Mouse (Mus musculus) midbrain, embryonic 14.5 days (tissue): Measurements from ENCODE around the gene Itgb3bp. TPM values are rescaled to one million over a fixed set of nuclear protein-coding genes. Genes with fewer than 3 reads are reported as not detected.

Experiments
- ATAC-seq: fragments of 200-750 bp; cut with Nextera tagmentation; 2 replicates; pipeline ENCODE4 v1.8.0; 2017; ENCODE audit warnings: moderate number of reproducible peaks, moderate library complexity; ENCODE audit not compliant: low FRiP score, low TSS enrichment
- DNase-seq: peaks from one replicate; pipeline ENCODE4 v3.0.0-alpha.2; 2015
- H3K27ac ChIP-seq: fragments of 300-500 bp; sonication (generic); replicated peaks from 2 replicates; pipeline ENCODE4 v1.5.1; 2014; ENCODE audit warnings: mild to moderate bottlenecking, low read depth, low read length, moderate library complexity
- H3K27me3 ChIP-seq: fragments of 300-500 bp; sonication (generic); 2 replicates; pipeline ENCODE4 v1.6.1; 2014; ENCODE audit warnings: low read length, control low read depth, mixed read lengths; ENCODE audit not compliant: control insufficient read depth, insufficient read depth
- H3K36me3 ChIP-seq: fragments of 300-500 bp; sonication (generic); 2 replicates; pipeline ENCODE4 v1.6.1; 2014; ENCODE audit warnings: low read length, control low read depth; ENCODE audit not compliant: control insufficient read depth, insufficient read depth
- H3K4me1 ChIP-seq: fragments of 300-500 bp; sonication (generic); 2 replicates; pipeline ENCODE4 v1.6.1; 2014; ENCODE audit warnings: mild to moderate bottlenecking, antibody characterized with exemption, low read length, control low read depth; ENCODE audit not compliant: control insufficient read depth, insufficient read depth
- H3K4me2 ChIP-seq: fragments of 300-500 bp; sonication (generic); 2 replicates; pipeline ENCODE4 v1.6.1; 2014; ENCODE audit warnings: mild to moderate bottlenecking, low read length, moderate library complexity
- H3K4me3 ChIP-seq: fragments of 300-500 bp; sonication (generic); replicated peaks from 2 replicates; pipeline ENCODE4 v1.5.1; 2014; ENCODE audit warnings: low read depth, low read length
- H3K9ac ChIP-seq: fragments of 300-500 bp; sonication (generic); replicated peaks from 2 replicates; pipeline ENCODE4 v1.6.1; 2014; ENCODE audit warnings: mild to moderate bottlenecking, low read length, moderate library complexity
- H3K9me3 ChIP-seq: fragments of 300-500 bp; sonication (generic); 2 replicates; pipeline ENCODE4 v1.6.1; 2016; ENCODE audit warnings: low read length, control low read depth, mixed read lengths; ENCODE audit not compliant: control insufficient read depth
- WGBS: fragments of 180-500 bp; shearing (Covaris S2); extraction: QIAGEN DNeasy Blood & Tissue Kit; methylation state at CpG from one replicate; pipeline ENCODE4 v1.1.7; 2014; 5-methylcytosine and 5-hydroxymethylcytosine counted together
- polyA plus RNA-seq: library from polyadenylated mRNA; unstranded; fragments of >200 nt; fragmentation: Nextera tagmentation; extraction: Ambion mirVana; gene quantifications from 2 replicates; pipeline ENCODE4 v1.2.1, GENCODE M21; 2014

Itgb3bp gene
- polyA plus RNA-seq, 1 experiment from 2014 or later: 19.0 TPM

DNA sequence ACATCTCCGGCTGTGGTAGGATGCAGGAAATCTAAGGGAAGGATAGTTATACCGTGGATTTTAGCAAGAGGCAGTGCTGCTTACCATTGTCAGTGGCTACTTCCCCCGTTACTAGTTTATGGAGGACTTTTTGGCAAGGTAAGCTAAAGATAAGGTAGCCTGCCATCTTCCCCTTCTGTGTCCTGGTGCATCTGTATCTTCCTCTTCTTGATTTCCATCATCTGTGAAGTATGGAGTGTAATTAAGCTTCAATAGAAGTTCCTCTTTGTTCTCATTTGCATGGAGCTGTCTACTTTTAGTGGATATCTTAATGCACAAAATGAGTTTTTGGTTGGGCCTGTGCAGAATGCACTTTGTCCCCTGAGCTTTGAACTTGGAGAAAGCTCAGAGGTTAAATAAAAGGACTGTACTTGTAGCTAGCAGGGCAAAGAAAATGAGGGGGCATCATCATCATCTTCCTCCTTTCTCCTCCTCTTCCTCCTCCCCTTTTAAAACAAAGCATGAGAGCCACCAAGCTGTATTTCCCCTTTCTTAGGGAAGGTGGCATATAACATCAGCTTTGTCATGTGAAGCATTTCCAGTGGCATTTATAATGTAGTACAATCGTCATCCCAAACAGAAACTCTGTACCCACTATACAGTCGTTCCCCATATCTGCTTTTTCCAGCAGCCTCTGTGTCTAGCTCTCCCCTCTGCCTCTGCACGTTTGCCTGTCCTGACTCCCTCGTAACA lies 28.6 kb upstream of the Itgb3bp start:
- Histone ChIP-seq H3K27me3 (no peaks in the 10 kb centered on the region), H3K27ac (no peak overlapping the region), H3K36me3 (no peaks in the 10 kb centered on the region), H3K9me3 (no peaks in the 10 kb centered on the region), H3K4me2 (no peak overlapping the region), H3K4me3 (no peak overlapping the region), H3K4me1 (no peaks in the 10 kb centered on the region), H3K9ac (no peak overlapping the region)
- ATAC-seq (no peak), DNase-seq (no peak)
- 73% methylated on average over 7 of the region's 7 CpGs for WGBS

DNA sequence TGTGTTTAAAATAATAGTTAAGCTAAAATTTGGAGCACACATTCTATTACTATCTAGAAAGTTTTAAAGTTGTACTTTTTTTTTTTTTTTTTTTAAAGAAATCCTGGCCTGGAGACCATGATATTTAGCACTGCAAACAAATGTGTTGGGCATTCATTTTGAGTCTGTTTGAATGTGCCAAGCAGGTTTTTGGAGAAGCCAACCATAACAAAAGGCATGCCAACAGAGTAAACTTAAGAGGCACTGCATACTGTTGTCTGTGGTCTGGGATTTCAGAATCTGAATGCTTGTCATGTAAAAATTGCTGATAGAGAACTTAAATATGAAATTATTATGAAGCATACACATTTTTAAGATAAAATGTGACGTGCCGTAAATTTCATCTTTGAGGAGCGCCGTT lies 27.6 kb upstream of the Itgb3bp start:
- Histone ChIP-seq H3K4me3 (no peak overlapping the region), H3K9me3 (no peaks in the 10 kb centered on the region), H3K4me2 (no peak overlapping the region), H3K36me3 (no peaks in the 10 kb centered on the region), H3K9ac (no peak overlapping the region), H3K4me1 (no peaks in the 10 kb centered on the region), H3K27me3 (no peaks in the 10 kb centered on the region), H3K27ac (no peak overlapping the region)
- WGBS: 87% methylated on average over 4 of the region's 4 CpGs
- ATAC-seq: no peak
- DNase-seq: no peak

DNA sequence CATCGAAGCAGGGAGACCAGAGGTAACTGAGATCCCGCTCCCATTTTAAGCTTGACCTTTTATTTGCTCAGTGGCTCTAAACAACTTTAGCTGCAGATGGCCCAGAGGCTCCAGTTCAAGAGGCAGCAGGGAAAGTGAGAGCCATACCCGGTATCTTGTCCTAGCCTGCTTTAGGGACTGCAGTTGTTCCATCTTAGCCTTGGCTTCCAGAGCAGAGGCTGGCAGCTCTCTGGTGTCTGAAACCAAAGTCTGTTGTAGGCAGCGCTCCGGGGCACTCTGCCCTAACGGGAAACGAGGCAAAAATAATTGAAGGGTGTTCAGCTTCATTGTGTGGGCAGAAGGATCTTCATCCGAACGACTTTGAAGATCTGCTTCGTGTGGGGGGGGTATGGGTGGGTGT lies 25.8 kb upstream of the Itgb3bp start:
- DNase-seq (no peak), ATAC-seq (no peak)
- H3K9me3 ChIP-seq: no peaks in the 10 kb centered on the region
- no peak overlapping the region for H3K4me3 ChIP-seq
- no peak overlapping the region for H3K4me2 ChIP-seq
- H3K27me3 ChIP-seq: no peaks in the 10 kb centered on the region
- no peaks in the 10 kb centered on the region for H3K36me3 ChIP-seq
- no peaks in the 10 kb centered on the region for H3K4me1 ChIP-seq
- H3K9ac ChIP-seq: no peak overlapping the region
- WGBS: 87% methylated on average over 10 of the region's 10 CpGs
- no peak overlapping the region for H3K27ac ChIP-seq

DNA sequence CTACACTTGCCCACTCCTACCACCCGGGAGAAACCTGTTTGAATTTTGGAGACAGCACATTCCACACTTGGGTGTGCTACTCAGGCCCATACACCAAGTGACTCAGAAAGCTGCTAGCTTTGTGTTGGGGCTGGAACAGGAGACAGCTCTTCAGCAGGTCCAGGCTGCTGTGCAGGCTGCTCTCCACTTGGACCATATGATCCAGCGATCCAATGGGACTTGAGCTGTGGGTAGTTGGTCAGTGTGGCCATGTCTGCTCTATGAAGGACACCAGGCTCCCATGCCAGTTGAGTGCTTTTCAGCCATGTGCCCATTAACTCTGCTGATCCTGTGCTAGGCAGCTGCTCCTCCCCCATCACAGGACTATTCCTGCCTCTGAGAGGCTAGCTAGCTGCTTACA lies 24.3 kb upstream of the Itgb3bp start:
- 94% methylated on average over 2 of the region's 2 CpGs for WGBS
- Histone ChIP-seq H3K27me3 (no peaks in the 10 kb centered on the region), H3K9me3 (no peaks in the 10 kb centered on the region), H3K4me2 (no peak overlapping the region), H3K4me1 (no peaks in the 10 kb centered on the region), H3K4me3 (no peak overlapping the region), H3K9ac (no peak overlapping the region), H3K27ac (no peak overlapping the region), H3K36me3 (no peaks in the 10 kb centered on the region)
- ATAC-seq (no peak), DNase-seq (no peak)

DNA sequence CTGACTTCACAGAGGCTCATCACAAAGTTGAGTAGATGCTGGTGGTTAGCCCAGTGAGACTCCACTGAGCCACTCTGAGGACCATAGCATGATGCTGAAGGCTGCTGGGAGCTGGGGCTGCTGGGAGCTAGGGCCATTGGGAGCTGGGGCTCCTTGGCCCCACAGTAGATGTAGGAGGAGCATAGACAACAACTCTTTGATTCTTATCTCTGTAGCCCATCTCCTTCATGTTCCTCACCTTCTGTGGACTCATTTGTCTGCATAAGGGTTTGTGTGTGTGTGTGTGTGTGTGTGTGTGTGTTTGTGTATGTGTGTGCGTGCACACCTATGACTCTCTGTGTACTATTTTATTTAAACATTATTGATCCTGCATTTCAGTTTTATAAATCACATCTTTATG lies 18.3 kb upstream of the Itgb3bp start:
- no peaks in the 10 kb centered on the region for H3K9me3 ChIP-seq
- no peak for DNase-seq
- no peak overlapping the region for H3K4me2 ChIP-seq
- WGBS: 100% methylated on average over 1 of the region's 1 CpGs
- H3K36me3 ChIP-seq: no peaks in the 10 kb centered on the region
- H3K4me3 ChIP-seq: no peak overlapping the region
- no peak for ATAC-seq
- no peaks in the 10 kb centered on the region for H3K27me3 ChIP-seq
- no peaks in the 10 kb centered on the region for H3K4me1 ChIP-seq
- no peak overlapping the region for H3K27ac ChIP-seq
- H3K9ac ChIP-seq: no peak overlapping the region

DNA sequence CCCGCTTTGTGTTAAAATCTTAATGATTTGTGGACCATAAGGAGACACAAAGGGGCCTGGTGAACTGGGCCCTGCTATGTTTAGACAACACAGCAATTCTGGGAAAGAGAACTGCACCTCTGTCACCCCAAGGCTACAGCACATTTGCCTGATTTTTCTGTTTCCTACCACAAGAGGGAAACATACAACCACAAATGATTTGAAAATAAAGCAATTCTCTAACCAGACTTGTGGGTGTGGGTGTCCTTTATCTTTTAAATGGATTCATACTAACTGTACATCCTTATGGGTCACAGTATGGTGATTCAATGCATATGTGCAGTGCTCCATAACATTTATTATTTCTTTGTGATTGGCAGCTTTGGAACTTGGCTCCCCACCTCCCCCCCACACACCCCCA lies 17.6 kb upstream of the Itgb3bp start:
- WGBS: 93% methylated on average over 1 of the region's 1 CpGs
- H3K9ac ChIP-seq: no peak overlapping the region
- ATAC-seq (no peak), DNase-seq (peak; percentile 70)
- H3K27ac ChIP-seq: no peak overlapping the region
- H3K4me1 ChIP-seq: no peaks in the 10 kb centered on the region
- H3K4me3 ChIP-seq: no peak overlapping the region
- no peaks in the 10 kb centered on the region for H3K27me3 ChIP-seq
- H3K4me2 ChIP-seq: no peak overlapping the region
- H3K36me3 ChIP-seq: no peaks in the 10 kb centered on the region
- H3K9me3 ChIP-seq: no peaks in the 10 kb centered on the region

DNA sequence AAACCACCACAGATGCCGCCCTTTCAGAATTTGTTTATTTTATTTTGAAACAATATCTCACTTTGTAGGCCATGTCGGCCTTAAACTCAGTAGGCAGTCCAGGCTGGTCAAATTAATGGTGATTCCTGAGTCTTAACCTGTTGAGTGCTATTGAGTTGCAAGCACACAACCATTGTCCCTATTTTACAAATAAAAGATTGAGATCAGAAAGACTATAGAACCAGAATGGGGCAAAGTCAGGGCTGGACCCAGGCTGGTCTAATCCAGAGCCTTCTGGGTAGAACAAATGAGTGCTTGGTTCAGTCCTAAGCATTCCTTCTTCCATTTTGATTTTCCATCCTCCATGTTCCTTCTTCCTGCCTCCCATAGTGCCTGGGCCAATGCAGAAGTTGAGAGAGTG lies 16.9 kb upstream of the Itgb3bp start:
- no peak overlapping the region for H3K9ac ChIP-seq
- no peak overlapping the region for H3K4me3 ChIP-seq
- H3K4me1 ChIP-seq: no peaks in the 10 kb centered on the region
- H3K36me3 ChIP-seq: no peaks in the 10 kb centered on the region
- no peak overlapping the region for H3K27ac ChIP-seq
- 94% methylated on average over 2 of the region's 2 CpGs for WGBS
- H3K27me3 ChIP-seq: no peaks in the 10 kb centered on the region
- no peak for ATAC-seq
- no peak for DNase-seq
- no peak overlapping the region for H3K4me2 ChIP-seq
- no peaks in the 10 kb centered on the region for H3K9me3 ChIP-seq

DNA sequence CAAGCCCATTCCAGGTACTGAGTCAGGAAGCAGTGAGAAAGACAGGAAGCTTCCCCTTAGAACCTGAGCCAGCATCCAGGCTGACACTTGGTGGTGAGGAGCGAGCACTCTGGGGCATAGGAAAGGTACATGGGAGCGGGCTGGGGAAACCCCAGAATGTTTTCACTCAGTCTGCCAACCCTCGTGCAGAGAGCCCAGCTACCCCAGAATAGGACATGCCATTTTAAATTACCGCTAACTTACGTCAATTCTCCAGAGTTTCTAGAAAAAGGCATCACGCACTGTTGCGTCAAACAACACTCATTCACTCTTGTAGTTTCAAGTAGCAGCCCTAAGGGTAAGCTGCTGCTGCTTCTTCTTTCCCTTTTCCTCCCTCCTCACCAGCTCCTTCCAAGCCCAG lies 15.4 kb upstream of the Itgb3bp start:
- ATAC-seq (no peak), DNase-seq (no peak)
- Histone ChIP-seq H3K4me2 (no peak overlapping the region), H3K4me3 (no peak overlapping the region), H3K27me3 (no peaks in the 10 kb centered on the region), H3K36me3 (no peaks in the 10 kb centered on the region), H3K9ac (no peak overlapping the region), H3K9me3 (no peaks in the 10 kb centered on the region), H3K27ac (no peak overlapping the region), H3K4me1 (no peaks in the 10 kb centered on the region)
- 91% methylated on average over 7 of the region's 7 CpGs for WGBS

DNA sequence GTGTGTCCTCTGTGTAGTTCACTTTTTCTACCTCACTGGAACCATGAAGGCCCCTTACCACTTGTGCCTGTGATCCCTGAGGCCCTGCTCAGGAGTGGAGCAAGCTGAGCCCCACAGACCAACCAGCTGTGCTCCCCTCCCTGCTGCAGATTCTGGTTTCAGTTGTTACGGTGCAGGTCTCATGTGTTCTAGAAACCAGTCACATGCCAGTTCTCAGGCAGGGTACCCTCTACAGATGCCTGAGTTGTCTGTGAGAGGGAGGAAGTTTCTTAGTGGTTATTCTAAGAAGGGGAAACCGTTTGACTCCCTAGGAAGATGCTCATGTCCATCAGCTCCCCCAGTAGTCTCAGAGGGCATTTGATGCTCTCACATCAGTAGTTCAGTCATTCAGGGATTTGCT lies 15.0 kb upstream of the Itgb3bp start:
- Histone ChIP-seq H3K4me2 (no peak overlapping the region), H3K27ac (no peak overlapping the region), H3K27me3 (no peaks in the 10 kb centered on the region), H3K36me3 (no peaks in the 10 kb centered on the region), H3K9ac (no peak overlapping the region), H3K4me1 (no peaks in the 10 kb centered on the region), H3K4me3 (no peak overlapping the region), H3K9me3 (no peaks in the 10 kb centered on the region)
- ATAC-seq (no peak), DNase-seq (no peak)
- WGBS: 84% methylated on average over 2 of the region's 2 CpGs
